Mouse (Mus musculus): Measurements from ENCODE around the gene Tmem140. TPM values are rescaled to one million over a fixed set of nuclear protein-coding genes. Genes with fewer than 3 reads are reported as not detected.
A peak's percentile ranks its signal among the peaks of the same experiment; 100 is the strongest.

Tmem140 gene
- total and polyA plus RNA-seq, 3 experiments, result 2.5 to 4.0 TPM; not detected in 1

DNA sequence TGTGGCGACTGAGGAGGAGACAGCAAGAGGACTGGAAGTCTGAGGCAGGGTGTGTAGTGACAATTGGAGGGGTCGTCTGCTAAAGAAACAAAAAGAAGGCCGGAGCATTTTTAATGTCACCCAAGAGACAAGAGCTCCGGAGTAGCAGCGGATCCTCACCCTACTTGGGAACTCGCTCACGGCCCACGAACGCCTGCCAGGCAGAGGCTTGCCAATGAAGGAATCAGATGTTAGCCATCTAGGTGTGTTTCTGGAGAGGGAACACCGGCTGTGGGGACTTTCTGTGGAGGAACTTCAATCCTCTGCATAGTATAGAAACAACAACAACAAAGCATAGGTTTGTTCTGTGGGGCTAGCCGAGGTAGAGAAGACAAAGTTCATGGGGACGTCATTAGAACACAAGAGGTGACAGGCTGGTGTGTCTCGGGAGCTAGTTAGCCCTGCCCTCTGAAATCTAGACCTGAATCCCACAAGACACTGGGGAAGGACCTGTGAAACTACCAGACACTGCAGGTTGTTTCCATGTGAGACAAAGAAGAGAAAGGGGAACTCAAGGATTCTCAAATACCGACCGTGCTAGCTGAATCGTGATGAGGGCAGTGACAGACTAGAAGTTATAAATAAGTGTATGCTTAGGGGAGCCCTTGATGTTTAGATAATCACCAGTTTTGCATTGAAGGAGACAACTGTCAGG lies 4.5 kb downstream of the Tmem140 start:
- Histone ChIP-seq H3K4me3 (ENCODE audit: control insufficient read depth in 1 of 2, insufficient read depth in 1 of 2, low read depth in 2 of 2, low read length in 2 of 2) (peak overlapping the region; percentile 24; a peak in 2 of 4 replicates), H3K27ac (ENCODE audit: control insufficient read depth, low read depth, low read length) (peak overlapping the region; percentile 95), H3K27me3 (ENCODE audit: control insufficient read depth in 1 of 2, insufficient read depth in 2 of 2, low read length in 2 of 2) (no peaks in the 10 kb centered on the region), H3K9me3 (replicated peaks; ENCODE audit: insufficient read depth, low read length) (no peaks in the 10 kb centered on the region), H3K36me3 (ENCODE audit: control insufficient read depth in 1 of 2, insufficient read depth in 2 of 2, low read length in 2 of 2) (peaks cover 0 to 52% of the 10 kb centered on the region in 2 experiments; a peak in 2 of 4 replicates), H3K9ac (ENCODE audit: control insufficient read depth, low read depth, low read length, poor library complexity, severe bottlenecking) (peak overlapping the region; percentile 57), H3K4me1 (ENCODE audit: control insufficient read depth in 1 of 2, insufficient read depth in 2 of 2, low read length in 2 of 2) (peaks cover 18 to 63% of the 10 kb centered on the region in 2 experiments), H3K79me2 (ENCODE audit: control insufficient read depth, insufficient read depth, low read length, poor library complexity) (peaks cover 3% of the 10 kb centered on the region; the same call in 1 of the 2 replicates)
- peak; percentile 81 for DNase-seq (ENCODE audit: low read depth, low spot score)
- TF ChIP-seq MYC (IDR thresholded peaks at IDR 0.05; ENCODE audit: low read depth, low read length), result 0 out of 2 replicates have a peak, but pooled peaks have one; percentile 52
- TF ChIP-seq MAFK (IDR thresholded peaks at IDR 0.05; ENCODE audit: borderline replicate concordance, low read depth, low read length), result no peak
- no peak for TF ChIP-seq CTCF (IDR thresholded peaks at IDR 0.05 in 2 of 3, conservative IDR thresholded peaks at IDR 0.05 in 1 of 3; ENCODE audit: control insufficient read depth in 1 of 3, insufficient read depth in 1 of 3, low read depth in 2 of 3, low read length in 3 of 3, poor library complexity in 1 of 3, severe bottlenecking in 1 of 3)
- no peak for TF ChIP-seq GATA1 (IDR thresholded peaks at IDR 0.05; ENCODE audit: low read depth, low read length)
- no peak for TF ChIP-seq USF2 (IDR thresholded peaks at IDR 0.05; ENCODE audit: borderline replicate concordance in 1 of 2, insufficient read depth in 1 of 2, low read depth in 1 of 2, low read length in 2 of 2)
- TF ChIP-seq RCOR1 (IDR thresholded peaks at IDR 0.05; ENCODE audit: low read depth, low read length), result no peak
- TF ChIP-seq SIN3A (IDR thresholded peaks at IDR 0.05; ENCODE audit: low read length), result peak; percentile 28; the same call in 1 of the 2 replicates
- TF ChIP-seq NELFE (IDR thresholded peaks at IDR 0.05; ENCODE audit: low read depth, low read length), result peak; percentile 34; the same call in 1 of the 2 replicates
- no peak for TF ChIP-seq TAL1 (IDR thresholded peaks at IDR 0.05; ENCODE audit: low read length)
- TF ChIP-seq CHD1 (IDR thresholded peaks at IDR 0.05; ENCODE audit: low read depth, low read length), result no peak
- no peak for TF ChIP-seq ZNF384 (IDR thresholded peaks at IDR 0.05; ENCODE audit: low read depth, low read length)
- TF ChIP-seq SMC3 (IDR thresholded peaks at IDR 0.05; ENCODE audit: low read depth, low read length), result no peak
- TF ChIP-seq MAX (IDR thresholded peaks at IDR 0.05; ENCODE audit: low read length), result no peak
- no peak for TF ChIP-seq GABPA (IDR thresholded peaks at IDR 0.05; ENCODE audit: low read depth, low read length)
- no peak for TF ChIP-seq POLR2A (IDR thresholded peaks at IDR 0.05; ENCODE audit: control insufficient read depth in 1 of 2, insufficient read depth in 1 of 2, low read depth in 1 of 2, low read length in 2 of 2, poor library complexity in 1 of 2)
- TF ChIP-seq KAT2A (conservative IDR thresholded peaks at IDR 0.05; ENCODE audit: low read depth, low read length), result no peak
- no peak for TF ChIP-seq MXI1 (IDR thresholded peaks at IDR 0.05; ENCODE audit: low read depth, low read length)
- TF ChIP-seq JUND (IDR thresholded peaks at IDR 0.05; ENCODE audit: low read depth, low read length), result no peak
- no peak for TF ChIP-seq ELF1 (IDR thresholded peaks at IDR 0.05; ENCODE audit: low read depth, low read length)
- no peak for TF ChIP-seq POLR2AphosphoS2 (IDR thresholded peaks at IDR 0.05; ENCODE audit: low read length)
- no peak for TF ChIP-seq ZMIZ1 (IDR thresholded peaks at IDR 0.05; ENCODE audit: low read depth, low read length)
- TF ChIP-seq UBTF (IDR thresholded peaks at IDR 0.05; ENCODE audit: borderline replicate concordance, insufficient read depth, low read depth, low read length), result no peak
- TF ChIP-seq USF1 (IDR thresholded peaks at IDR 0.05; ENCODE audit: low read depth, low read length), result no peak
- TF ChIP-seq CHD2 (IDR thresholded peaks at IDR 0.05; ENCODE audit: low read length), result no peak
- TF ChIP-seq BHLHE40 (IDR thresholded peaks at IDR 0.05; ENCODE audit: borderline replicate concordance, low read depth, low read length), result no peak
- no peak for TF ChIP-seq MYB (IDR thresholded peaks at IDR 0.05; ENCODE audit: low read depth, low read length)
- TF ChIP-seq TCF12 (IDR thresholded peaks at IDR 0.05; ENCODE audit: low read depth, low read length), result 0 out of 2 replicates have a peak, but pooled peaks have one; percentile 17
- TF ChIP-seq TBP (IDR thresholded peaks at IDR 0.05; ENCODE audit: low read depth, low read length), result peak; percentile 56; the same call in 1 of the 2 replicates

Measured in MEL (cell line).